Comparison of ENCODE assay signal across 8 mouse cellular contexts in the genomic region with DNA sequence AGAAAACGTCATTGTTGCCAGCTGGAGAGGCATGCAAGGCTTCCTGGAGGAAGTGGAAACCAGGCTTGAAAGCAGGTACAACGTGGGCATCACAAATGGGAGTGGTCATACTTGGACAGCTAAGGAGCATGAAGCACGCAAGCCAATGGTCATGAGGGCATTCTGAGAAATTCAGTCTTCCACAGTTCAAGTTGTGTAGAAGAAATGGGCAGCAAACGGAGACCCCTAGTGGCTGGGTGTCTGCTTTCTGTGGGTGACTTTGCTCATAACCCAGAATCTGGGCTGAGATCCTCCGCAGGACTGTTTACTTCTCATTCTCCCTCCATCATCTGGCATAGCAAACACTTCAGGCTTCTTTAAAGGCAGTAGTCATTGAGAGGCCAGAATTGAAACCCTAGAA.
A peak's percentile ranks its signal among the peaks of the same experiment; 100 is the strongest.
DNase-seq lines count a peak whose midpoint lies in the region; ATAC-seq and TF ChIP-seq lines count a peak whose summit lies in the region.
"Had no signal": no experiment of that assay in that cellular context is flagged by ENCODE, and none has a peak within 500 bp of the region (broad histone marks: within the 10 kb centered on the region; RNA-seq: fewer than 3 reads in every experiment).

No protein-coding gene starts in this region.

- peak; percentile 58 for DNase-seq in liver, adult 2 months (ENCODE audit: extremely low read depth, low read depth, low spot score)
- no peak for DNase-seq in liver, embryonic 11.5 days (ENCODE audit: low spot score)
- peak; percentile 13 for DNase-seq in adrenal gland, postnatal 14 days
- peak; percentile 37 for DNase-seq in forelimb bud, embryonic 11.5 days (ENCODE audit: low read depth, low spot score)
- DNase-seq in lung, postnatal 4 days = peak; percentile 42 to 43
- DNase-seq in cerebellum, adult 9-11 months = no peak
- DNase-seq in gastrocnemius, postnatal 4 days (ENCODE audit: low spot score in 2 of 2) = no peak
- DNase-seq: thymus, adult 18-20 months had no signal

- peak; percentile 58 for TF ChIP-seq CTCF in liver, adult 2 months (IDR thresholded peaks at IDR 0.05; ENCODE audit: low read depth, low read length)

- H3K4me2 ChIP-seq in liver, embryonic 11.5 days = no peak overlapping the region

- no peak overlapping the region for H3K9ac ChIP-seq in liver, adult 2 months (ENCODE audit: low read depth, low read length)
- no peak overlapping the region for H3K9ac ChIP-seq in liver, embryonic 11.5 days (ENCODE audit: low read depth, low read length)

- 37% methylated on average over 5 of the region's 5 CpGs for WGBS in liver, adult 2 months
- 52% methylated on average over 5 of the region's 5 CpGs for WGBS in liver, embryonic 11.5 days

- H3K27ac ChIP-seq in liver, adult 2 months (replicated peaks; ENCODE audit: insufficient read depth, low read depth, low read length) = no peak overlapping the region
- H3K27ac ChIP-seq in liver, embryonic 11.5 days (ENCODE audit: low read depth, low read length) = no peak overlapping the region

- H3K4me3 ChIP-seq in liver, adult 2 months (ENCODE audit: insufficient read depth, low read depth, low read length) = no peak overlapping the region
- no peak overlapping the region for H3K4me3 ChIP-seq in liver, embryonic 11.5 days (ENCODE audit: low read depth, low read length)

- no peaks in the 10 kb centered on the region for H3K27me3 ChIP-seq in liver, adult 2 months (ENCODE audit: control insufficient read depth, insufficient read depth, low read length)
- no peaks in the 10 kb centered on the region for H3K27me3 ChIP-seq in liver, embryonic 11.5 days (replicated peaks; ENCODE audit: control insufficient read depth, insufficient read depth, low read length)

- H3K79me2 ChIP-seq in liver, adult 2 months (ENCODE audit: control insufficient read depth, insufficient read depth, low read length) = no peaks in the 10 kb centered on the region

- no peak for ATAC-seq in liver, embryonic 11.5 days (replicated peaks; ENCODE audit: low FRiP score)

- peaks cover 1% of the 10 kb centered on the region; the same call in 1 of the 2 replicates for H3K4me1 ChIP-seq in liver, adult 2 months (ENCODE audit: control insufficient read depth, insufficient read depth, low read length)
- 0 out of 2 replicates have a peak, but pooled peaks cover 3% of the 10 kb centered on the region for H3K4me1 ChIP-seq in liver, embryonic 11.5 days (replicated peaks; ENCODE audit: control insufficient read depth, insufficient read depth, low read length)

- no peaks in the 10 kb centered on the region for H3K36me3 ChIP-seq in liver, adult 2 months (ENCODE audit: control insufficient read depth, insufficient read depth, low read length)
- no peaks in the 10 kb centered on the region for H3K36me3 ChIP-seq in liver, embryonic 11.5 days (ENCODE audit: control insufficient read depth, insufficient read depth, low read length)

- no peak for TF ChIP-seq POLR2A in liver, adult 2 months (IDR thresholded peaks at IDR 0.05; ENCODE audit: extremely low read depth, insufficient read depth, low read length)

- H3K9me3 ChIP-seq in liver, embryonic 11.5 days (ENCODE audit: control insufficient read depth, low read length) = no peaks in the 10 kb centered on the region

Comparison
In these comparisons a context has a peak if more than half of its experiments do, and no peak if none do; other contexts are left out.
1. DNase-seq: peak in liver, adult 2 months (single experiment), adrenal gland, postnatal 14 days (single experiment), forelimb bud, embryonic 11.5 days (single experiment) and lung, postnatal 4 days (2 of 2); none in liver, embryonic 11.5 days (single experiment), cerebellum, adult 9-11 months (single experiment) and gastrocnemius, postnatal 4 days (0 of 2).